Mouse (Mus musculus): ENCODE measurements at regions not wholly inside any gene's neighbourhood (a gene's known extent, or its start where the extent isn't known, plus 50 kb on each side); places are given as distances from the start of the nearest gene placed in this dataset.

DNA sequence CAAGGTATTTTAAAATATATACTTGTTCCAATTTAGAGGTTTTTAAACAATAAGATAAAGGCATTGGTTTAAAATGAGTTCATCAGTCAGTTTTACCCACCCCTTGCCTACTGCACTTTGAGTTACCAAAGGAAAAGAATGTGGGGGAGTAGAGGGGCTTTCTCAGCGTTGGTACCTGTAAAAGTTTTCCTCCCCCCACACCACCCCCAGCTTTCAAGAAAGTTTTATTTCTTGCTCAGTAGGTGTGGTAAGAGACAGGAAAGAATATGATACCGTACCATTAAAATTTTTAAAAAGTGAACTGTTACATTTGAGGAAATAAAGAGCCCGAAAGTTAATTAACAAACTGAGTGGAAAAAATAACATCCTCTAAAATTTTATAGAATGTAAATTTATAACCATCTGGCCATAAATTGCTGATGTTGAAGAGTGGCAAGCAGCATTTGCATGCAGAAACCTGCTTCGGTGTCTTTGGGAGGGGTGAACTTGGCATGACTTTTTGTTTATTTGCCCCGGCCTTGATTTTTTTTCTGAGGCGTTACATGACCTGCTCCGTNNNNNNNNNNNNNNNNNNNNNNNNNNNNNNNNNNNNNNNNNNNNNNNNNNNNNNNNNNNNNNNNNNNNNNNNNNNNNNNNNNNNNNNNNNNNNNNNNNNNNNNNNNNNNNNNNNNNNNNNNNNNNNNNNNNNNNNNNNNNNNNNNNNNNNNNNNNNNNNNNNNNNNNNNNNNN, 346.1 kb downstream of the Tfec start:
- no peak for DNase-seq

DNA sequence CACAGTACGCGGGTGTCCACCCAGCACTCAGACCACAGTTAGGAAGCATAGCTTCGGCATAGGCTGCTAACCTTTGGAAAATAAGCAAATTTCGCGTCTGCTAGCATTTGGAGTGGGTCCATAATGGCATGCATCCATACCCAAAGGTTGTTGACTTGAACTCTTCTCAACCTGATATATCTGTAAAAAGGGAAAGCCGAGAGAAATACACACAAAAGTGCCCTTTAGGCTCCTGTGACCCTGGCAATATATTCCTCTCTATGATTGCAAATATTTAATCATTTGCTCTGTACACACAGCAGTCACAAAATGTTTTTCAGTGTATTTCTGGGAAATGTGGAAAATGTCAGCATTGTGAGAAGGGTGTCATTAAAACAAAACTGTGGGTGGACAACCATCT, 347.1 kb downstream of the Tfec start:
- no peak for DNase-seq

DNA sequence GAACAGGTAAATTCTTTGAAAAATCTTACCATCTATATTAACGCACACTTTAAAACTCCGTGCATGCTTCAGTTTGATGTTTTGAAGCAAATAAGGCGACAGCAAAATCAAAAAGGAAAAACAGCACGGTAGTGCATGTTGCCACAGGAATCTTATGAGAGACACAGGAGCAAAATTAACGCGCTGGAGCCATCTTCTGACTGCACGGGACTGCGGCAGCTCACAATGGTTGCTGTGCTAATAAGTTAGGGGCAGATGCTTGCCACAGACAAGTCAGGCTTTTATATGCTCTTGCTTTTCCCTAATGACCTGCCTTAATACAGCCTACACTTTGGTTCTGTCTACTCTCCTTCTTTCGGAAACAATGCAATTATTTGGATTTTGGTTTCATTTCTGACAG, 347.8 kb downstream of the Tfec start:
- DNase-seq, result no peak

DNA sequence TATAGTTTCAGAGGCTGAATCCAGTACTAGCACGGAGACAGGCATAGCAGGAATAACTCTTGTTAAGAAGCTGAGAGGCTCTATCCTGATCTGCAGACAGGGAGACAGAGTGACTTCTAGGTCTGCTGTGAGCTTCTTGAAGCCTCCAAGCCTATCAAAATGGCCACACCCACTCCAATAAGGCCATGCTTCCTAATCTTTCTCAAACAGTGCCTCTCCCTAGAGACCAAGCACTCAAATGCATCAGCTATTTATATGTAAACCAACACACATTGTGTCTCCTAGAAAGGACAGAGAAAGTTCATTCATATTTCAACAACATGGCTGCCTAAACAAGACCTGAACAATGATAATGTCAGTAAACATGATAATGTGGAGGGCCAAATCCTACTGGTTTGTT, 384.2 kb downstream of the Tfec start:
- DNase-seq, result no peak

DNA sequence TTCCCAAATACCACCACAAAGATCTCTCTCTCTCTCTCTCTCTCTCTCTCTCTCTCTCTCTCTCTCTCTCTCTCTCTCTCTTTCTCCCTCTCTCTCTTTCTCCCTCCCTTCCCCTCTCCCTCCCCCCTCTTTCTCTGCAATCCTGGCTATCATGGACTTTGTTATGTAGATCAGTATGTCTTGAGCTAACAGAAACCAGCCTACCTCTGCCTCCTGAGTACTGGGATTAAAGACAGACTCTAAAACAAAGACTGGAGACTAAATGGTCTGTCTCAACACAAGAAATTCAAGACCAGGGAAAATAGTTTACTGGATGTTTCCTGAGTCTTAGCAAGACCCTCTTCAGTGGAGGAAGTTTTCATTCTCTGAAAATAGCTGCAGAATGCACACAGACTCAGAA, 384.7 kb downstream of the Tfec start:
- no peak for DNase-seq

DNA sequence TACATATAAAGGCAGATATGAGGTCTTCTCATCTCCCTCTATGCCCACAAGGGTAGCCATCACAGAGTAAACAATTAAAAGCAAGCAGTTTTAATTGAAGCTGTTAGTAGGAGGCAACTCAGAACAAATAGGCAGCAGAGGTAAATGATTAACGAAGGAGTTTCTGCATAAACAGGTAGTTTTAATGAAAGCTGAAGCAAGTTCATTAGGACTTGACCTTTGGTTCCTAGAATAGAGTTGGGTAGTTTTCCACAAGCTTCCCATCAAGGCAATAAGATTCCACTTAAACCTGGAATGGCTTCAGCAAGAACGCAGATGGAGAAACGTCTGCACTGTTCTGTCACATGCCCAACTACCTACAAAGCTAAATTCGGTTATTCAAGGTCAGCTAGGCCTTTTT, 394.4 kb downstream of the Tfec start:
- DNase-seq, result no peak

DNA sequence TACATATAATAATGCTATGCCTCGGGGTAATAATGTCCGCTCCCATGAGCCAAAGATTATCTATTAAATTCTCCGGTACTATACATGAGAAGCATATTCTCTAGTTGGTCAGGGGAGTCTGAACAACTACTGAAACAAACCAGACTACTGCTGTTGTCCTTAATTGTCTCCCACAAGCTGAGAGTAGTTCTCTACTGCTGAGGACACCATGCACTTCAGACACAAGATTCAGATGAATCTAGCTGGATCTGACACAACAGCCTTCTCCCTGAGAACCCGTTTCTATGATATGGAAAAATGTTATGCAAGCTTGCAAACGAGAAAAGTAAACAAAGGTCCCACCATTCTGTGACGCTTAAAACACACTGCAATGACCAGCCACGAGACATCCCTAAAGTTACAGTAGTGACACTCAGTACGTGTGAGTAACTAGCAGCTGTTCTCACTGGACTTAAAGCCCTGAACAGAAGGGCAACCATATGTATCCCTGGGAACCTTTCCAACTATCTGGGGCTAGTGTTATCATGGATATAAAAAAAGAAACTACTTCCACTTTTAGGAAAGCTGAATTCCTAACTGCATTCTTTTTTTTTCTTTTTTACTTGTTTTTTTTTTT, 411.1 kb downstream of the Tfec start:
- DNase-seq, result peak; percentile 10

DNA sequence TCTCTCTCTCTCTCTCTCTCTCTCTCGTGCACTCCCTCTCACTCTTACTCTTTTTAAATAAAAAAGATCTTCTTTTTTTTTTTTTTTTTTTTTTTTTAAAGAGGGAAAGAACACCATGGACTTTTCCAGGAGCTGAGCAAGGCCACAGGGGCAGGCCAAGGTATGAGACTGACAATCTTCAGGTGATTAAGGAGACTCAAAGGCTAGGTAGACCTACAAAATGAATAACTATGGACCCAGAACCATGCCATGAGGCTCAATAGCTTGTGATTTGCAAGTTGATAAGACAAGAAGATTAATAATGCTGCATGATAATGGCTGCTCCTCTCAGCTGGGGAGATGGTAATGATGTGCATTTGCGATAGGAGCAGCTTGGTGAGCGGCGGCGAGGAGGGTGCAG, 414.9 kb downstream of the Tfec start:
- DNase-seq, result no peak

DNA sequence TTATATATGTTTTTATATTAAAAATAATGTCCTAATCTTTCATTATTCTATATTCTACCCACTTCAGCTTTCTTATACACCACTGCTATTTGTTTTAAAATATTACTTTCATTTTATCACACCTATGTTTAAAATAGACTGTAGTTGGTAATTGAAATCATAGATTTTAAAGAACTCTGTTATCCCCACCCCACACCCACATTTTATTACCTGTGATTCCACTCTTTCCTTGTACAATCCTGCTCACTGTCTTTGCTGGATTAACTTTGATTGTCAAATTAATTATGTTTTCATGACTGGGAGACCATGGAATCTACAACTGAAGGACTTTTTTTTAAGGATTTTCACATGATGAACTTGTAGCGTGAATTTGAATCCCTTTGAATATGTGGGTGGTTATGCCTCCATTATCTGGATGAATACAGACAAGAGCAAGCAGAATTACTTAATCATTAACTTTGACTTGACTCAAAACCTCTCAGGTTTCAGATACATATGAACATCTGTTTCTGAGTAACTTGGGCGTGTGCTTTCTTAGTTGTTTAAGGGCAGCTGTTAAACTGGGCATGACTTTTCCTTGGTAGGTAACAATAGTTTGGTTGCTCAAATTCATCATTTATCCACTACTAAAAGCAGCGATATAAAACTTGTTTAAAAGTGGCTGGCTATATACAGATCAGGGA, 429.4 kb downstream of the Tfec start:
- no peak for DNase-seq

DNA sequence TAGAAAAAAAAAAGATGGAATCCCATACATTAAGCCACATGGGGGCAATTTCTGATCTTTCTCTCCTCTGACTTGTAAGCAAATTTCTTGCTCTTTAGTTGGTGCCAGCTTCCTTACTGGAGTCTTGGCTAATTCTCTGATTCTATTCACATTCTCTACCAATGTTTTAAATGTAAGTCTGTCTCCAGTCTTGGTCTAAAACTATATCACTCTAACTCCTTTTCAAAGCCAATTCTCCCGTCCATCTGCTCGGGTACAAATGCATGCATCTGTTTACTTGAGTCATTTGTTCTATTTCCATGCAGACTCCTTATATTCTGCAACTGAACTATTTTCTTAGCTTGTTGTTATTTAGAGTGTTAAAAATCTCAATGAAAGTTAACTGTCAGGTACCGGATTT, 440.0 kb downstream of the Tfec start:
- no peak for DNase-seq
